8 mouse cellular contexts compared by ENCODE assay signal in genomic region chr2:119972537-119972879, GRCm38 (mm10). TPM values are rescaled to one million over a fixed set of nuclear protein-coding genes. Genes with fewer than 3 reads are reported as not detected.
A peak's percentile ranks its signal among the peaks of the same experiment; 100 is the strongest.
DNase-seq lines count a peak whose midpoint lies in the region; ATAC-seq lines count a peak whose summit lies in the region.

Gene Mapkbp1 (plus strand): TSS chr2:119972699.

- DNase-seq in lung, postnatal 14 days: no peak
- DNase-seq in ovary, postnatal 14 days (ENCODE audit: low spot score): no peak
- DNase-seq in thymus, postnatal 36 days: no peak
- no peak for DNase-seq in kidney, postnatal 14 days

- H3K4me2 ChIP-seq in lung, embryonic 15.5 days: peak within 1 kb of the TSS; percentile 60
- peak within 1 kb of the TSS; percentile 80 for H3K4me2 ChIP-seq in embryonic facial prominence, embryonic 13.5 days
- H3K4me2 ChIP-seq in hindbrain, embryonic 15.5 days: peak within 1 kb of the TSS; percentile 60

- 0 out of 2 replicates have a peak, but pooled peaks cover 3% of the 10 kb centered on the region for H3K36me3 ChIP-seq in lung, embryonic 15.5 days
- no peaks in the 10 kb centered on the region for H3K36me3 ChIP-seq in embryonic facial prominence, embryonic 13.5 days
- H3K36me3 ChIP-seq in hindbrain, embryonic 15.5 days: 0 out of 2 replicates have a peak, but pooled peaks cover 5% of the 10 kb centered on the region
- H3K36me3 ChIP-seq in macrophage (ENCODE audit: inconsistent target): no peaks in the 10 kb centered on the region

- H3K27ac ChIP-seq in lung, embryonic 15.5 days: peak within 1 kb of the TSS; percentile 62
- peak within 1 kb of the TSS; percentile 71 for H3K27ac ChIP-seq in embryonic facial prominence, embryonic 13.5 days
- H3K27ac ChIP-seq in hindbrain, embryonic 15.5 days (replicated peaks): peak within 1 kb of the TSS; percentile 72
- H3K27ac ChIP-seq in macrophage: no peak within 1 kb of the TSS

- H3K9me3 ChIP-seq in lung, embryonic 15.5 days: no peaks in the 10 kb centered on the region
- H3K9me3 ChIP-seq in embryonic facial prominence, embryonic 13.5 days: no peaks in the 10 kb centered on the region
- no peaks in the 10 kb centered on the region for H3K9me3 ChIP-seq in hindbrain, embryonic 15.5 days

- peak; percentile 79 for ATAC-seq in lung, embryonic 15.5 days (ENCODE audit: borderline replicate concordance, extremely low read depth, low FRiP score, low TSS enrichment)
- peak; percentile 62; the same call in 1 of the 2 replicates for ATAC-seq in embryonic facial prominence, embryonic 13.5 days (ENCODE audit: insufficient number of reproducible peaks, insufficient read depth, low FRiP score, low TSS enrichment, low read depth)
- peak; percentile 86 for ATAC-seq in hindbrain, embryonic 15.5 days (ENCODE audit: low FRiP score, low read depth)

- H3K79me2 ChIP-seq in macrophage (ENCODE audit: inconsistent target): no peaks in the 10 kb centered on the region

- H3K27me3 ChIP-seq in lung, embryonic 15.5 days: no peaks in the 10 kb centered on the region
- no peaks in the 10 kb centered on the region for H3K27me3 ChIP-seq in embryonic facial prominence, embryonic 13.5 days
- no peaks in the 10 kb centered on the region for H3K27me3 ChIP-seq in hindbrain, embryonic 15.5 days

- 0% methylated on average over 19 of the region's 19 CpGs for WGBS in lung, embryonic 15.5 days
- WGBS in embryonic facial prominence, embryonic 13.5 days: under 1% methylated on average over 19 of the region's 19 CpGs
- under 1% methylated on average over 19 of the region's 19 CpGs for WGBS in hindbrain, embryonic 15.5 days
- under 1% methylated on average over 18 of the region's 19 CpGs for WGBS in macrophage (ENCODE audit: missing documents)

- peak within 1 kb of the TSS; percentile 74 for H3K9ac ChIP-seq in lung, embryonic 15.5 days
- H3K9ac ChIP-seq in embryonic facial prominence, embryonic 13.5 days: peak within 1 kb of the TSS; percentile 92
- H3K9ac ChIP-seq in hindbrain, embryonic 15.5 days: peak within 1 kb of the TSS; percentile 73

- peaks cover 24% of the 10 kb centered on the region for H3K4me1 ChIP-seq in lung, embryonic 15.5 days
- peaks cover 29% of the 10 kb centered on the region for H3K4me1 ChIP-seq in embryonic facial prominence, embryonic 13.5 days
- H3K4me1 ChIP-seq in hindbrain, embryonic 15.5 days (replicated peaks): peaks cover 34% of the 10 kb centered on the region

- H3K4me3 ChIP-seq in lung, embryonic 15.5 days: peak within 1 kb of the TSS; percentile 76
- H3K4me3 ChIP-seq in embryonic facial prominence, embryonic 13.5 days: peak within 1 kb of the TSS; percentile 81
- H3K4me3 ChIP-seq in hindbrain, embryonic 15.5 days: peak within 1 kb of the TSS; percentile 73
- H3K4me3 ChIP-seq in macrophage (ENCODE audit: inconsistent target): peak within 1 kb of the TSS; percentile 52

RNA-seq across cellular contexts. Expression of gene Mapkbp1, which starts in this region (rescaled TPM):
- polyA plus RNA-seq in lung, embryonic 15.5 days (2015; fragmentation: Nextera tagmentation; extraction: Ambion mirVana): 2.6 and 3.0 TPM in 2 replicates
- 5.5 and 5.7 TPM in 2 replicates for polyA plus RNA-seq in embryonic facial prominence, embryonic 13.5 days (2015; fragmentation: Nextera tagmentation; extraction: Ambion mirVana)
- polyA plus RNA-seq in hindbrain, embryonic 15.5 days (2015; fragmentation: Nextera tagmentation; extraction: Ambion mirVana): 7.2 and 9.8 TPM in 2 replicates
- total RNA-seq in macrophage (2018; cell fraction: chromatin; rRNA removed): 100 to 1,000 TPM in 2 of 26 experiments, 10 to 100 TPM in 24; 20.4 to 203 (median 39.3) TPM
- total RNA-seq in macrophage (2018; cell fraction: cytosol; rRNA removed): 10 to 100 TPM in 1 of 26 experiments, 1 to 10 TPM in 25; 4.4 to 10.4 (median 5.5) TPM
- total RNA-seq in macrophage (2018; cell fraction: nucleus; rRNA removed): 100 to 1,000 TPM in 1 of 26 experiments, 10 to 100 TPM in 25; 12.8 to 109 (median 19.3) TPM
- polyA plus RNA-seq in macrophage (2018): 3.1 to 4.3 TPM (median 3.8 TPM) in 3 replicates
